In genomic region chr1:60652570-60653011, GRCm38 (mm10) we compare ENCODE assay signal across 12 mouse cellular contexts.
DNase-seq lines count a peak whose midpoint lies in the region; ATAC-seq lines count a peak whose summit lies in the region.
"Had no signal": no experiment of that assay in that cellular context is flagged by ENCODE, and none has a peak within 500 bp of the region (broad histone marks: within the 10 kb centered on the region; RNA-seq: fewer than 3 reads in every experiment).

No protein-coding gene starts in this region.

- no peak overlapping the region for H3K4me2 ChIP-seq in forebrain, embryonic 13.5 days
- no peak overlapping the region for H3K4me2 ChIP-seq in hindbrain, embryonic 16.5 days (ENCODE audit: low read length)
- H3K4me2 ChIP-seq: limb, embryonic 12.5 days had no signal

- H3K4me3 ChIP-seq in forebrain, embryonic 13.5 days: no peak overlapping the region
- no peak overlapping the region for H3K4me3 ChIP-seq in hindbrain, embryonic 16.5 days (ENCODE audit: low read length)
- H3K4me3 ChIP-seq: embryonic facial prominence, embryonic 10.5 days; limb, embryonic 12.5 days had no signal

- 91% methylated on average over 4 of the region's 4 CpGs for WGBS in forebrain, embryonic 13.5 days
- 84% methylated on average over 4 of the region's 4 CpGs for WGBS in hindbrain, embryonic 16.5 days

- ATAC-seq in forebrain, embryonic 13.5 days: no peak
- ATAC-seq in hindbrain, embryonic 16.5 days: no peak
- no peak for ATAC-seq in megakaryocyte-erythroid progenitor cell, adult 5-6 weeks (replicated peaks; ENCODE audit: low FRiP score, low TSS enrichment, poor library complexity, severe bottlenecking)

- DNase-seq in kidney, postnatal 14 days: peak; percentile 37
- DNase-seq in kidney, adult 11 months: no peak
- DNase-seq in adipocyte (ENCODE audit: low spot score): peak; percentile 69
- DNase-seq in heart, postnatal 25 days (ENCODE audit: low spot score): peak; percentile 42
- peak; percentile 72 for DNase-seq in naive thymus-derived CD4-positive, alpha-beta T cell, adult 2 months (ENCODE audit: low read depth)
- DNase-seq: adrenal gland, adult 8-10 months had no signal

- intact Hi-C loops in heart, postnatal 25 days (cut with DNase I): loop anchor here (2.0 to 5.0 kb wide), 2 partner anchors 86 to 205 kb away; partner anchors contain the start of gene Raph1

- H3K9me3 ChIP-seq in forebrain, embryonic 13.5 days (replicated peaks): no peaks in the 10 kb centered on the region
- no peaks in the 10 kb centered on the region for H3K9me3 ChIP-seq in hindbrain, embryonic 16.5 days (ENCODE audit: control insufficient read depth, low read length)
- H3K9me3 ChIP-seq: embryonic facial prominence, embryonic 10.5 days; limb, embryonic 12.5 days had no signal

- no peak overlapping the region for H3K9ac ChIP-seq in forebrain, embryonic 13.5 days
- H3K9ac ChIP-seq in hindbrain, embryonic 16.5 days (ENCODE audit: low read depth, low read length): no peak overlapping the region
- H3K9ac ChIP-seq: limb, embryonic 12.5 days had no signal

- H3K27me3 ChIP-seq in forebrain, embryonic 13.5 days: no peaks in the 10 kb centered on the region
- no peaks in the 10 kb centered on the region for H3K27me3 ChIP-seq in hindbrain, embryonic 16.5 days (replicated peaks; ENCODE audit: control insufficient read depth, insufficient read depth, low read length)
- H3K27me3 ChIP-seq: limb, embryonic 12.5 days had no signal

- H3K27ac ChIP-seq in forebrain, embryonic 13.5 days: no peak overlapping the region
- H3K27ac ChIP-seq in hindbrain, embryonic 16.5 days (ENCODE audit: low read depth, low read length): no peak overlapping the region
- H3K27ac ChIP-seq: embryonic facial prominence, embryonic 10.5 days; kidney, postnatal 0 days; limb, embryonic 12.5 days had no signal

- H3K36me3 ChIP-seq in forebrain, embryonic 13.5 days (ENCODE audit: poor library complexity, severe bottlenecking): no peaks in the 10 kb centered on the region
- H3K36me3 ChIP-seq in hindbrain, embryonic 16.5 days (ENCODE audit: control insufficient read depth, insufficient read depth, low read length): no peaks in the 10 kb centered on the region
- H3K36me3 ChIP-seq: embryonic facial prominence, embryonic 10.5 days; limb, embryonic 12.5 days had no signal

- H3K4me1 ChIP-seq in forebrain, embryonic 13.5 days: peaks cover 5% of the 10 kb centered on the region
- no peaks in the 10 kb centered on the region for H3K4me1 ChIP-seq in hindbrain, embryonic 16.5 days (ENCODE audit: control insufficient read depth, insufficient read depth, low read depth, low read length)
- H3K4me1 ChIP-seq: limb, embryonic 12.5 days had no signal
